Mouse (Mus musculus) G1E (cell line): ENCODE results near the gene Rngtt.

ENCODE experiments used
- CTCF ChIP-seq: IDR thresholded peaks from 2 replicates; pipeline ENCODE4 v1.5.1; 2012; ENCODE audit warnings: low read depth, low read length, inconsistent platforms, mixed read lengths
- TAL1 ChIP-seq: conservative IDR thresholded peaks from 2 replicates; pipeline ENCODE4 v1.6.1; 2012; ENCODE audit warnings: low read depth, low read length, inconsistent platforms, mixed read lengths

DNA sequence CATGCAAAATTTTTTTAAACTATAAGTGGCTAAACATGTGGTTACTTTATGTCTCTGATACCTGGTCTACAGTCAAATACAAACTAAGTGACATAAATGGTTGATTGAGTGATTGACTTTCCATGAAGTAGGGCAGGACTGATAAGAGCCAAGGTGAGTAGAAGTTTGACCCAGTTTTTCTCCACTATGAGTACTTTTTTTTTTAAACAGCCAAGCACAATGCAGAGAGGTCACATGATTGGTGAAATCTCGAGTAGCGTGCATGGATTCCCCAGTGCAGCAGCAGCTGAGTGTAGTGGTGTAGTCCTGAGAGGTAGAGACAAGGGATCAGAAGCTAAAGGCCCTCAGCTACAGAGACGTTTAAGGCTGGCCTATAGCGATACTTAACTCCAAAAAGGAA is 118.7 kb downstream of the Rngtt start:
- TF ChIP-seq CTCF (no peak), TAL1 (no peak)
